In genomic region chr6:119490549-119490948, GRCm38 (mm10) we compare ENCODE assay signal across 10 mouse cellular contexts. TPM values are rescaled to one million over a fixed set of nuclear protein-coding genes. Genes with fewer than 3 reads are reported as not detected.
DNase-seq lines count a peak whose midpoint lies in the region; ATAC-seq and TF ChIP-seq lines count a peak whose summit lies in the region.
"Had no signal": no experiment of that assay in that cellular context is flagged by ENCODE, and none has a peak within 500 bp of the region (broad histone marks: within the 10 kb centered on the region; RNA-seq: fewer than 3 reads in every experiment).

No protein-coding gene starts in this region.

- TF ChIP-seq EP300 in lung, postnatal 0 days (IDR thresholded peaks at IDR 0.05): no peak
- TF ChIP-seq EP300 in stomach, postnatal 0 days (optimal IDR thresholded peaks at IDR 0.05): no peak

- no peak for ATAC-seq in lung, postnatal 0 days
- ATAC-seq in forebrain, embryonic 13.5 days: 0 out of 2 replicates have a peak, but pooled peaks have one; percentile 16
- no peak for ATAC-seq in intestine, postnatal 0 days
- no peak for ATAC-seq in stomach, postnatal 0 days (ENCODE audit: low FRiP score, low TSS enrichment)

- peak overlapping the region; percentile 15; the same call in 1 of the 2 replicates for H3K4me3 ChIP-seq in lung, postnatal 0 days (ENCODE audit: low read depth, low read length)
- no peak overlapping the region for H3K4me3 ChIP-seq in forebrain, embryonic 13.5 days
- H3K4me3 ChIP-seq in intestine, postnatal 0 days (ENCODE audit: low read depth, low read length): no peak overlapping the region
- H3K4me3 ChIP-seq in stomach, postnatal 0 days (ENCODE audit: low read depth, low read length): no peak overlapping the region

- WGBS in lung, postnatal 0 days: 31% methylated on average over 11 of the region's 11 CpGs
- WGBS in forebrain, embryonic 13.5 days: 6% methylated on average over 11 of the region's 11 CpGs
- WGBS in intestine, postnatal 0 days: 63% methylated on average over 11 of the region's 11 CpGs
- WGBS in stomach, postnatal 0 days: 47% methylated on average over 11 of the region's 11 CpGs

- no peaks in the 10 kb centered on the region for H3K36me3 ChIP-seq in lung, postnatal 0 days (ENCODE audit: insufficient read depth, low read length)
- H3K36me3 ChIP-seq in forebrain, embryonic 13.5 days (ENCODE audit: poor library complexity, severe bottlenecking): no peaks in the 10 kb centered on the region
- no peaks in the 10 kb centered on the region for H3K36me3 ChIP-seq in intestine, postnatal 0 days (ENCODE audit: control insufficient read depth, insufficient read depth)
- no peaks in the 10 kb centered on the region for H3K36me3 ChIP-seq in stomach, postnatal 0 days (ENCODE audit: control insufficient read depth, insufficient read depth, low read length)

- no peaks in the 10 kb centered on the region for H3K27me3 ChIP-seq in lung, postnatal 0 days (replicated peaks; ENCODE audit: insufficient read depth, low read length)
- H3K27me3 ChIP-seq in forebrain, embryonic 13.5 days: no peaks in the 10 kb centered on the region
- H3K27me3 ChIP-seq in intestine, postnatal 0 days (replicated peaks; ENCODE audit: control insufficient read depth, insufficient read depth, low read length): no peaks in the 10 kb centered on the region
- no peaks in the 10 kb centered on the region for H3K27me3 ChIP-seq in stomach, postnatal 0 days (ENCODE audit: control insufficient read depth, insufficient read depth, low read length)

- H3K4me2 ChIP-seq in lung, postnatal 0 days (replicated peaks; ENCODE audit: low read depth, low read length): peak overlapping the region; percentile 48
- H3K4me2 ChIP-seq in forebrain, embryonic 13.5 days: peak overlapping the region; percentile 46
- peak overlapping the region; percentile 11 for H3K4me2 ChIP-seq in intestine, postnatal 0 days (replicated peaks; ENCODE audit: low read depth)
- H3K4me2 ChIP-seq in stomach, postnatal 0 days (replicated peaks; ENCODE audit: low read depth): peak overlapping the region; percentile 23; the same call in 1 of the 2 replicates

- no peak overlapping the region for H3K27ac ChIP-seq in lung, postnatal 0 days (ENCODE audit: low read length)
- H3K27ac ChIP-seq in forebrain, embryonic 13.5 days: no peak overlapping the region
- no peak overlapping the region for H3K27ac ChIP-seq in intestine, postnatal 0 days (ENCODE audit: low read depth, low read length)
- no peak overlapping the region for H3K27ac ChIP-seq in stomach, postnatal 0 days (replicated peaks)

- no peak for DNase-seq in lung, postnatal 0 days (ENCODE audit: low spot score)
- DNase-seq in lung, postnatal 10 days: no peak
- no peak for DNase-seq in stomach, postnatal 0 days (ENCODE audit: low spot score)
- no peak for DNase-seq in cerebellum, postnatal 4 days (ENCODE audit: low spot score in 2 of 2)
- DNase-seq in right cerebral cortex, adult 2 months (ENCODE audit: low spot score in 2 of 2): no peak
- DNase-seq: gastrocnemius, postnatal 36 days; lung, postnatal 36 days; right cerebral cortex, postnatal 14 days had no signal

- no peaks in the 10 kb centered on the region for H3K9me3 ChIP-seq in lung, postnatal 0 days (ENCODE audit: low read length)
- no peaks in the 10 kb centered on the region for H3K9me3 ChIP-seq in forebrain, embryonic 13.5 days (replicated peaks)
- no peaks in the 10 kb centered on the region for H3K9me3 ChIP-seq in intestine, postnatal 0 days (ENCODE audit: control insufficient read depth)
- no peaks in the 10 kb centered on the region for H3K9me3 ChIP-seq in stomach, postnatal 0 days (ENCODE audit: control insufficient read depth, low read length)

- no peak overlapping the region for H3K9ac ChIP-seq in lung, postnatal 0 days (replicated peaks; ENCODE audit: low read depth)
- H3K9ac ChIP-seq in forebrain, embryonic 13.5 days: peak overlapping the region; percentile 34; the same call in 1 of the 2 replicates
- H3K9ac ChIP-seq in intestine, postnatal 0 days (ENCODE audit: low read depth, low read length): no peak overlapping the region
- peak overlapping the region; percentile 31; the same call in 1 of the 2 replicates for H3K9ac ChIP-seq in stomach, postnatal 0 days (ENCODE audit: low read length)

- no peak for TF ChIP-seq CTCF in lung, postnatal 0 days (IDR thresholded peaks at IDR 0.05)
- TF ChIP-seq CTCF in intestine, postnatal 0 days (IDR thresholded peaks at IDR 0.05; ENCODE audit: low read depth): no peak
- no peak for TF ChIP-seq CTCF in stomach, postnatal 0 days (IDR thresholded peaks at IDR 0.05; ENCODE audit: low read depth)

- no peaks in the 10 kb centered on the region for H3K4me1 ChIP-seq in lung, postnatal 0 days (ENCODE audit: insufficient read depth, low read depth, low read length)
- H3K4me1 ChIP-seq in forebrain, embryonic 13.5 days: peaks cover 42% of the 10 kb centered on the region
- no peaks in the 10 kb centered on the region; the same call in none of the 2 replicates for H3K4me1 ChIP-seq in intestine, postnatal 0 days (replicated peaks; ENCODE audit: control insufficient read depth, insufficient read depth, low read length)
- no peaks in the 10 kb centered on the region for H3K4me1 ChIP-seq in stomach, postnatal 0 days (replicated peaks; ENCODE audit: control insufficient read depth, insufficient read depth)

RNA-seq across cellular contexts. Expression of gene Fbxl14, which starts 11.1 kb away (rescaled TPM):
- 3.9 and 4.5 TPM in 2 replicates for polyA plus RNA-seq in lung, postnatal 0 days (2015; fragmentation: Nextera tagmentation; extraction: Ambion mirVana)
- 4.1 and 4.2 TPM in 2 replicates for polyA plus RNA-seq in forebrain, embryonic 13.5 days (2015; fragmentation: Nextera tagmentation; extraction: Ambion mirVana)
- polyA plus RNA-seq in intestine, postnatal 0 days (2015; fragmentation: Nextera tagmentation; extraction: Ambion mirVana): 4.0 and 4.4 TPM in 2 replicates
- polyA plus RNA-seq in stomach, postnatal 0 days (2015; fragmentation: Nextera tagmentation; extraction: Ambion mirVana): 2.9 TPM in 2 replicates

RNA-seq across cellular contexts. Expression of gene Wnt5b, which starts 53.6 kb away (rescaled TPM):
- polyA plus RNA-seq in lung, postnatal 0 days (2015; fragmentation: Nextera tagmentation; extraction: Ambion mirVana): 4.8 and 6.6 TPM in 2 replicates
- 4.5 and 5.2 TPM in 2 replicates for polyA plus RNA-seq in forebrain, embryonic 13.5 days (2015; fragmentation: Nextera tagmentation; extraction: Ambion mirVana)
- polyA plus RNA-seq in intestine, postnatal 0 days (2015; fragmentation: Nextera tagmentation; extraction: Ambion mirVana): 1.5 and 1.8 TPM in 2 replicates
- polyA plus RNA-seq in stomach, postnatal 0 days (2015; fragmentation: Nextera tagmentation; extraction: Ambion mirVana): 4.5 and 5.2 TPM in 2 replicates

Comparison
In these comparisons a context has a peak if more than half of its experiments do, and no peak if none do; other contexts are left out.
1. H3K9ac ChIP-seq: peak in forebrain, embryonic 13.5 days (single experiment) and stomach, postnatal 0 days (single experiment); none in lung, postnatal 0 days (single experiment) and intestine, postnatal 0 days (single experiment).
2. Peak in every context shown above with its lines, with median percentiles within 50 percentile points of each other: H3K4me2 ChIP-seq.